Mouse (Mus musculus) monocyte, adult 2 months (primary cell): Measurements from ENCODE around the gene Tpd52l1.
"Not testable (repeated sequence)": the region's sequence is repeated elsewhere in the genome, so short reads cannot be mapped to it uniquely, and the experiment has no call there.

Experiments
- DNase-seq, 2 experiments: peaks; one replicate each; pipeline ENCODE4 v3.0.0; 2022; ENCODE audit warnings: low spot score in 2 of 2, low read depth in 1 of 2

Gene Tpd52l1

DNA sequence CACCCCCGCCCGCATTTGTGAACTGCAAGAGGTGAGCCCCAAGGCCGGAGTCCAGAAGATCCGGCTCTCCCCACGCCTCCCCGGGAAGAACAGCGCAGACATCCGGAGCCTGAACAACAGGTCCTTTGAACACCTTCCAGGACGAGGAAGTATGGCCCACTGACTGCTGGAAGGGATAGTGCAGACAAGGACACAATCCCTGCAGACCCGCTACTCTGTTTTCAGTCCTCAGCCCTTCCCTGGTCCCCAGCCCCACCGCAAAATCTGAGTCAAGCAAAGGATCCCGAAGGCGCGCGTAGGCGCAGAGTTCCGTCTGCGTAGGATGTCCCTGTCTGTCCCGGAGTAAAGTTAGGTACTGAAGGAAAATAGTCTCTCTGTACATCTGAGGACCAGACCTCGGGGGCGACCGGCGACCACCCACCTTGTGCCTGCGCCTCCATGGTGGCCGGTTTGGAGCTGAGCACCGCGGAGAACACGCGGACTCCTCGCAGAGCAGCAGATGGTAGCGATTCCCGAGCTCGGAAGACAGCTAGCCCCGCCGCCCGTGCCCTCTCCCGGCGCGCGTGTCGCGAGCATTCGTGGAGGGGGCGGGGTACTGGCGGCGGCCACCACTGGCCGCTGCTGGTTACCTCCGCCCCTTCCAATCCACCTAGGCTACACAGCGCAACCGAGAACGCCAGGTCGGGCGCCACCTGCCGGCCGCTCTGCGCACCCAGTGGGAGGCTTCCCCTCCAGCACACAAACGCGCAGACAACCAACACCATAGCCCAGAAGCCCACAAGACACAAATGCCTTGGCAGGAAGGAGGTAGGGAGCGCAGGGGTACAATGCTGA lies at the start of gene Tpd52l1:
Tpd52l1 (minus strand) TSS at position 668 of the 834 bp plus-strand sequence.
- no peak for DNase-seq

DNA sequence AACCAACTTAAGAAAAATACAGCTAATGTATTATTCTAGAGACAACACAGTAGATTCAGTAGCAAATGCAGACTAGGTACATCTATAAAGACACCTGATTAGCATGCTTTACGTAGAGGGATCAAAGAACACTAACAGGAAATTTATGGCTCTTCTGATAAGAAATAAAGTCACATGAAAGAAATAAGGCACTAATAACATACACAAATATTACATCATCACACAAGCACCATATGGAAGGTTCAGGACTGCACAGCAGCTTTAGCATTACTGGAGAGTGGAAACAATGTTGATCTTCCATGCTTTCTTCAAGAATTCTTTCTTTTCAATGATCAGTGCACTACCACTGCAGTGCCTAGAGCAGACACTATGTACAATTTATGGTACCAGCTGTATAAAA lies 48.5 kb upstream of the Tpd52l1 start:
- DNase-seq, result no peak

DNA sequence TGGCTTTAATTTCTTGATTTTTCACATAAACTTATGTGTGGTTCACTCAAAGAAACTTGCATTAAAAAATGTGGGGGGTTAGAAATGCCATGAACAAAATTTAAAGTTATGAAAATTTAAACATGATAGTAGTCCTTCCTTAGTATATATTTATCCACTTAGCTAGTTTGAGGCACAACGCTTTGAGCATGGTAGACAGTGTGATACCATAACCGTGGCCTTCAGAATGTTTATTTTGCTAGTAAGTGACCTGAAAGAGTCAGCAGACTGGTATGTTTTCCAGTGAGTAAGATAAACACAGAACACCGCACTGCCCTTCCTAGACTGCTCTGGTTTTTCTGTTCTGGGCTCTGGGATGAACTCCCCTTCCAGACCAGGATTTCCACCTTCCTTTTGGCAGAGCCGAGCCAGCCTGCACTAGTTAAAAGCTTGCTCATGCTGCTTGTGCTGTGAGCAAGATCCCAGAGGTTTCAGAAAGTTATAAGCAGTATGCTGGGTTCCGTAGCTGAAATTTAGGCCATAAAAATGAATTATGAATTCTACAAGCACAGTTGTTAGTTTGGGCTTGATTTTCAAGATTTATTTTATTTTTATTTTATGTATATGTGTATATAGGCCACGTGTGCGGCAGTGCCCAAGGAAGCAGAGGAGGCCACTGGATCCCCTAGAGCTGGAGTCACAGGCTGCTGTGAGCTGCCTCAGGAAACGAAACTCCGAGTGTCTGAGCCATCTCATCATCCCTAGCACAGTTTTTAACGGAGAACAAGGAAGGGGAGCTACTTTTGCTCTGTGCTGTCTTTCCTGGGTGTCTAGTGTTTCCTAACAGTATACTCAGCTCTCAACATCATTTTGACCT lies 21.5 kb upstream of the Tpd52l1 start:
- DNase-seq, result no peak

DNA sequence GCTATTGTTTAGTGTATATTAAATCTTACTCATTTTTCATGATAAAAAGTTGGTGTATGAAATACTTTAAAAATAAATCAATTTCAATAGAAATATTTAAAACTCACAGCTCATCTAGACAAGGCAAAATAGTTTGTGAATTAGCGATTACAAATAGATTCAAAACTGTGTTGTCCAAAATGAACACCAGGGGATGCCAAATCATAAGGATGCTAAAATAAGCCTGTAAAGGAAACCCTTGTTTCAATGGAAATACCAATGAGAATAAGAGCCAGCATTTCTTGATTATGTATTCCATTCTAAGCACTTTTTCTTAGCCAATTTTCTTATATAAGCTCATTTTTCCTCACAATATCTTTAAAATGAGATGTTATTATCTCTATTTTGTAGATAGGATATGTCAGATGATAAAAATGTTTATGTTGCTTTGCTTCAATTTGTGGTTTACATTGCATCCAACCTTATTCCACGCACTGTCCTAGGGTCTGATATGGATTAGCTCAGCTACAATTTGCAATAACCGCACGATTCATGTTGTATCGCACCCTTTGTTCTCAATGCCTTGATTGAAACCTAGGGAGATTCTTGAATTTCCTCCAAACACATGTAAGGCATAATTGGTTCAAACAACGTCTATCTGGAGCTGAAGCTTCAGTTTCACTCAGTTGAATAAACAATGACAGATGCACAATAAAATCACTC lies 20.2 kb upstream of the Tpd52l1 start:
- DNase-seq, result no peak

DNA sequence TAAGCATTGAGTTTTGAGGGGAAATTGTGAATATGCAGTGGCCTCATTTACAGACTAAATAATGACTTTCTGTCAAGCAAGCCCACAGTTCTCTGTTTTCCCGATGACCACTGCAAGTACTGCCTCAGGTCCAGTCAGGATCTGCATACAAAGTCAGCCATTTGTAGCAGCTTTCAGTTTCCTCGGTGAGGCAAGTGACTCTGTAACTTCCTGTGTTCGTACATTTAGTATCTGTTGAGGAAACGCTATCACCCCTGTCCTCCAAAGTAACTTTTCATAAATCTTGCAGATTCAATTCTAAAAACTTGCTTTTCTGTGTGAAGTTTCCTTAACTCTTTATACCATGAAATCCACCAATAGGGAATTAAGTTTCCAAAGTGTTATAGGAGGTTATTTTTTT lies 19.7 kb upstream of the Tpd52l1 start:
- DNase-seq, result no peak

DNA sequence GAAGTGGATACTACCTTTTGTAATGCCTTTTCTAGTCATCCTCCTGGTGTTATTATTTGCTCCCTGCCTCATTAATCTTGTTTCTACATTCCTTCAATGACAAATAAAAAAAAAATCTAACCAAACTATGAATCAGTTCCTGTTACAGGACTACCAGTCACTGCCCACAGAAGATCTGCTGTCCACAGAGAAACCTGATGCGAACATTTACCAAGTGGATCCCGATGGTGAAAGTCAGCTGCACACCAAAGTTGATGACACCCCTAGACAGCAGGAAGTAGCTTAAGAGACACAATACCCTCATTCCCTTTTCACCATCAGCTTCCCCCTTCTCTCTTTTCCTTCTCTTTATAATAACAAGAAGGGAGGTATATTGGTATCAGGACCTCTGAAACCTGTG lies 17.3 kb upstream of the Tpd52l1 start:
- no peak for DNase-seq

DNA sequence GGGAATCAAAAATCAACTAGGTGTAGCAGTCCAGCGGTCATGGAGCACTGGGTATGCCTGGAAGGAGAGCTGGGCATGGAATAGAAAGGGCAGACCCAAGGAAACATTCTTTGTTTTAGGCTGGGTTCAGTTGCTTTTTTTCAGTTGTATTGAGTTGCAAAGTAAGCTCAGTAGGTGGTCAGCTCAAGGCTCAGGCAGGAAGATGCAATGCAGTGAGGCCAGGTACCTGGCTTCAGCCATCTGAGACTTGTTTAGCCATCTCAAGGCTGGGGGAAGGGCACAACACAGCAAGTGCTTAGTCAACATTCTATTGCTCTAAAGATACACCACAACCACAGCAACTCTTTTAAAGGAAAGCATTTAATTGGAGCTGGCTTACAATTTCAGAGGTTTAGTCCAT lies 11.0 kb upstream of the Tpd52l1 start:
- no peak for DNase-seq

DNA sequence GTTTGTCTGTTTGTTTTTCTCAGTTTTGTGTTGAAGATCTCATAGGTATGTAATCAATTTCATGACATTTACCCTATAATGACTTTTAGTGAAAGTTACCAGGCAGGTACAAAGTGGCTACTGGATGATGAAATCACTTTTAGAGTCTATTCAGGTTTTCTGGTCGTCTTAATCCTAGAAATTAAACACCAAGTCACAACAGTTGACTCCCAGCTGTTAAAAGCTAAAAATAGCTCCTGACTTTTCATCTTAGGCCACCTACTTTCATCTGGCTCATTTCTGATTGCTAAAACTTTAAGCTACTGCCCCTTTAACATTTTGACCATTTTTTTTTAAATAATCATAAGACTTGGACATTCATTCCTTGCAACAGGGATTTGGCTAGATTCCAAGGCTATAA lies 1.3 kb upstream of the Tpd52l1 start:
- DNase-seq, result no peak

DNA sequence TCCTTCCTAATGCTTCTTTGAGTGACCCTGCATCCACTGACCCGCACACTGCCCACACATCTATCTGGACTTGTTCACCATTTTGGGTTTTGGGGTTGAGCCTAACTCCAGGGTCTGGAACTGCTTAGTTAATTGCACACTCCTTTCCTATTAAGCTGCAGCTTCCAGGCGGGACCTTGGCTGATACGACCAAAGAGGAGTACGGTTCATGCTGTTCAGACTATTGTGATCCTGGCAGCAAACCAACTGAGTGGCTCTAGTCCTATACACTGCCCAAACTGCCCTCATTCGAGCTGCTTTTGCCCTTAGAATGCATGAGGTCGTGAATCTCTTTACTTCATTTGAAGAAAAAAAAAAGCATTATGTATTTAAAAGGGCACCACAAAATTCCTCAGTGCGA lies 1.6 kb downstream of the Tpd52l1 start:
- no peak for DNase-seq

DNA sequence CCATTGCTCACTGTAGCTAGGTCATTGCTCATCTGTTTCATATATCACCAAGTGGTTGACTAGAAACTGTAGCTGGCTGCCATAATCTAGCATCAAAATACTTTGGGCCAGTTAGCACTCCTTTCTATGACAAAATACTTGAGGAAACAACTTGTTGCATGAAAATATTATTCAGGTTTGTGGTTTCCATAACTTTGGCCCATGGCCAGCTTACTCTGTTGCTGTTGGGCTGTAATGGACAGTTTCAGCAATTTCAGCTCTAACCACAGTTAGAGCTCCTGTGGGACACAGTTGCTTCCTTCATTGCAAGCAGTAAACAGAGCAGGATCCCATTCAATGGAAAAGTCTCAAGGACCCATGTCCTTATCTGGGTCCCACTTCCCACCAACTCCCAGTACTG lies 4.3 kb downstream of the Tpd52l1 start:
- DNase-seq, result no peak

DNA sequence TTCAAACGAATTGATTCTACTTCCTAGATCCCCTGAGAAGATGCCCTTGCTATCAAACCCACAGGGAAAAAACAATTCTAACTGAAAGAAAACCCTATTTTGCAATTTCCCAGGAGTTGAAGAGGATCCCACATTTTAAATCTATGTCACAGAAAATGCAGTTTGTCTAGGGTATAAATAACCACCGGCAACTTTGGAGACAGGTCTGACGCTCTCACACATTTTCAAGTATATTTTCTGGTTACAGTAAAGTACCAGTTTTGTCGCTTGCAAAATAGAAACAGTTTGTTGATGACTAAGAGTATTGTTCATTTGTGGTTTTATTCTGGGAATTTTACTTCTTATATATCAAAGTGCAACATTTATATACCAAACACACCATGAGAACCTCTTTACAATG lies 9.7 kb downstream of the Tpd52l1 start:
- no peak for DNase-seq

DNA sequence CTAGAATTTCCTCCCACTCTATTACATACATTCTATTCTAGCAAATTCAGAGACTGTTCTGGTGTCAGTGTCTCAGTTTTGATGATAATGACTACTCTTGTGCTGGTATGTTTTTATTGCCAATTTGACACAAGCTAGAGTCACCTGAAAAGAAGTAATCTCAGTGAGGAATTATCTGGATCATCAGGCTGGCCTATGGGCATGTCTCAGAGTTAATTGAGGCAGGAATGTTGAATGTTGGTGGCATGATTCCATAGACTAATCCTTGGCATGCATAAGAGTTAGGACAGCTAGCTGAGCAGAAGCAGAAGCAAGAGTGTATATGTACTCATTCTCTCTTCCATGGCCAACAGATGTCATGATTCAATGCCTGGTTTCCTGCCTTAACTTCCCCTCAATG lies 27.8 kb downstream of the Tpd52l1 start:
- no peak for DNase-seq

DNA sequence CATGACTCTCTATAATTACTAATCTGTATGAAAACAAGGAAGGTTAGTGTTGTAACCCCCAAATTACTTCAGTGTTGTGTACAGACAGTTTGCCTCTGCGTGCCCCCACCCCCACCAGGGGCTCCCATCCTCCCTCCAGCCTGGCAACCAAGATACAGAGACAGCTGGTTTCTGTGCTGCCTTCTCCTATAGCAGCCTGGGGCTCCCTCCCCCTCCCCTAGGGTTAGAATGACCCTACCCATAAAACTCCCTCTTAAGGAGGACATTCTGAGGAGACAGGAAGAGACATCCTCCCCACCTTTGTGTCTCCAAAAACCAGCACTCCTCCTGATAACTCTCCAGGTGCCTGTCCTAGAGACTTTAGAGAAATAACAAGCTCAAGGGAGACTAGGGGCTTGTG lies 52.8 kb downstream of the Tpd52l1 start:
- DNase-seq, result no peak

DNA sequence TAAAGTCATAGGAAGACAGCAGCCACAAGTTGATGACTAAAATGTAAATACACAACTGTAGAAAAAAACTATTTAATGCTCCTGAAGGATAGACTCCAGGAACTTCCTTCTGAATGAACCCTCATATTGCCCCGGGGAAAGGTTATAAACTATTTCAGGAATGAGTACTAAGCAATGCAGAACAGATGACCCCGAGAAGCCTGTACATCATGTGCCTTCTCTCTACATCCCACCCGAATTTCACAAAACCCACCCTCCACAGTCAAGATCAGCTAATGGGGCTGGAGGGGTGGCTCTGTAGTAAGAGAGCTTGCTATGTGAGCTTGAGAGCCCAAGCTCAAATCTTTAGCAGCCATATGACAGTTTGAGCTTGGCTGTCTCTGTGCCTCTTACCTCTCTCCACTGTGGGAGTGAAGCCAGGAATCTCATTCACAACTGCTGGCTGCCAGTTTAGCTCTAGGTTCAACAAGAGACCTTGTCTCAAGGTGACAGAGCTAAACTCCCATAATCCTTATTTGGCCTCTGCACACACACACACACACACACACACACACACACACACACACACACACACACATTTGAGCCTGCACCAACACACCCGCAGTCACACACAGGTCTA lies 54.9 kb downstream of the Tpd52l1 start:
- DNase-seq, result no peak

DNA sequence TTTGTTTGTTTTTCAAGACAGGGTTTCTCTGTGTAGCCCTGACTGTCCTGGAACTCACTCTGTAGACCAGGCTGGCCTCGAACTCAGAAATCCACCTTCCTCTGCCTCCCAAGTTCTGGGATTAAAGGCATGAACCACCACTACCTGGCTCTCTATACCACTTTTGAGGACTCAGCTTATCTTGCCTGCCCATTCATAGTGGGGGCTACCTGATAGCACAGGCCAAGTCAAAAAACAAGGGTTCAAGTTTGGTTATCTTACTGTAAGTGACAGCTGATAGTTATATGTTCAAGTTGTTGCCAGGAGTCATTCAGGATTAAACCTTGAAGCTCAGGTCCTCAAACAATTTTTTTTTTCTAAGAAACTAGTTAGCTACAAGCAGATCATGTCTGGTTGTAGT lies 57.2 kb downstream of the Tpd52l1 start:
- not testable (repeated sequence) for DNase-seq

DNA sequence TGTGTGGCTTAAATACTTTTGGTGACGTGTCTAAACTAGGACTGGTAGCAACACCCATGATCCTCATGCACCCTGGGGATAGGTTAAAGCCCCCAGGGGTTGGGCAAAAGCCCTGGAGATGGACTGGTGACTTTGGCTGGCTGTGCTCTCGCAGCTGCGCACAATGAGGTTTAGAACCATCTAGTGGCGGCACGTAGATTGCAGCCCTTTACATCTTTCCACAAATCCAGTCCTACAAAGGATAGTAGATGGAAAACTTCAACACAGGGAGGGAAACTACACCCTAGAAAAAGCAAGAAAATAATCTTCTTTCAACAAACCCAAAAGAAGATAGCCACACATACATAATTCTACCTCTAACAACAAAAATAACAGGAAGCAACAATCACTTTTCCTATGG lies 75.6 kb downstream of the Tpd52l1 start:
- DNase-seq, result not testable (repeated sequence)

DNA sequence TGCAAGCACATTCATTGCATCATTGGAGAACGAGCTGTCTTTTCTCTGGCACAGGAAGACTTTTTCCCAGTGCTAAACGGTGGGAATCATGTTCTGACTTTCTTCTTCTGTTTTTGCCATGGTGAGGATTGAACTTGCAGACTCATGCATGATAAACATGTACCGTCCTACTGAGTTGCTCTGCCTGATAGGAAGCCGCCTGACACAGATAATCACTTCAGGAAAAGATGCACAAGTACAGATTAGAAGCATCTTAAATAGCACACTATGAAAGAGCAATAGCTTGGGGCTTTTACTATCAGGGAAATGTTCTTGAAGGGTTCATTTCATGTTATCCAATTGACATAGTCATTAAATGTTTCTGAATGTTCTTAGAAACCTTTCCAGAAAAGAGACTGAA lies 86.0 kb downstream of the Tpd52l1 start:
- DNase-seq, result no peak

DNA sequence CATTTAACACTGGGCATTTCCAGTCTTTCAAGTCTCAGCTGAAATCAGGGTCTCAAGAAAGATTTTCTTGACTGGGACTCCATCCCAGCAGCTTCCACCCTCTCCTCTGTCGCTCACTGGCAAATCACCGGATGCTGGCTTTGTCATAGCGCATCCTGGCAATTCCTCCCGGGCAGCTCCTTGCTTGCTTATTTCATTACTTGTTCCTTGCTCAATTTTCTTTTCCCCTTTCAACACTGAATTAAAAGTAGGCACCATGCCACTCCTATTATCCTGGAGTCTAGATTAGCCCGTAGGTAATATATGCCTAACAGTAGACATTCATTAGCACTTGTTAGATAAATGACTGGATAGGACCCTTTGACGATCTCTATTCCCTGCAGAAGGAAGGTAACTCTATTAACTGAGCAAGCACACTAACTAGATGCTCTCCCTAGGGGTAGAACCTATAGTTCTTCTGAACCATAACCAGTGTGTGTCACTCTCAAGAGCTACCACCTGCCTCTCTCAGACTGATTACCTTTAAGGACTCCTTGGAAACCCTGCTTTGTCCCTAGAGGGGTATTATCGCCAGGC lies 90.8 kb downstream of the Tpd52l1 start:
- no peak for DNase-seq

DNA sequence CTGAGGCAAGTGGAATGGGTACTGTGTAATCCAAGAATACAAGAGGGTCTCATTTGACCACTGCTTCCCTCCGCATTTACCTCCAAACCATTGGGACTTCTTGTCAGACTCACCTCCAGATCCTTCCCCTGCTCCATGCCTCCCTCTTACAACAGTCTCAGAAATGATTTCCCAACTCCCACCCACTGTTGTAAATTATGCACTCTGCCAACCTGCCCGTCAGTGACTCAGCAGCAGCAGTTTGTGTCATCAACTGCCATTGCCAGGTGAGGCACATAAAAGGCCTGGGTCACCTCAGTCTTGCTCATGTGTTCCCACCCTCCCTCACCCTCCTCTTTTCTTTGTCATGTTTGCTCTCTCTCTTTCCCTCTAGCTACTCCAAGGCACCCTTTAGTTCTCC lies 91.6 kb downstream of the Tpd52l1 start:
- no peak for DNase-seq

DNA sequence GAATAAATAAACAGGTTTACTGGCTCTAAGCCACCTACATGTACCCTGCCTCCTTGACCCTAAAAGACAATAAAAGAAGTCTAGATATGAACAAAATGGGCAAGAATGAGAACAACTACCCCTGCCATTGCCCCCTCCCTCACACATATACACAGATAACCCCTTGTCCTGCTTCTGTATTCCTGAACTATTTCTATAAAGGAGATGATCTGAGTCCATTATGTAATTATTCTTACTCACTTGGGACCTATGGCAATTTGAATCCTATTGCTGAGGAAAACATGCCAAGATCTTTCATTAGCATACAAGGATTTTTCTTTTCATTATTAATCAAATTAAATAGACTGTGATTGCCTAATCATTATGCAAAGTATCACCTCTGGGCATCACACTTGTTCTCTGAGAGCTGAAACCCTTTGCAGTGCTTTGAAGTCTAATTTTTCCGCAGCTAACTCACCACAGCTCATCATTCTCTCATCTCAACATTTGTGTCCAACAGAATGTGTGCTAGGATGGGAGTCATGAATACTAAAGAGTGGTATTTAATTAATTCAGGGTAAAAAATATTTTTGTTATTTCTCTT lies 92.8 kb downstream of the Tpd52l1 start:
- no peak for DNase-seq

DNA sequence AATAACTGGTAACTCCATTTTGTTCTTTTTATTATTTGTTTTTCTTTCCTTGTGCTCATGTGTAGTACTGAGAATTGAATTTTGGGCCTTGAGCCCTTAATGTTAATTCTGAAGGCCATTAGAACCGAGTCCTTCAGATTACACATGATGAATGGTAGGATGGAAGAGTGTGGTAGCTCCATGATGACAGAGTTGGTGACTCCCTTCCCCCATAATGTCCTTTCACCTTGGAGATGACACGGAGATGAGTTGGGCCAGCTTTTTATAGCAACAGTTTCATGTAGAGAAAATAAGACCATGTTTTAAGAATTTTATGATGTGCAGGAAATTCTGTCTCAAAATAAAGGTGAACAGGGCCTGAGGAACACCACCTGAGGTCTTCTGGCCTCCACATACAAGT lies 94.7 kb downstream of the Tpd52l1 start:
- DNase-seq, result no peak
